Mouse (Mus musculus) myocyte (in vitro differentiated cells): Measurements from ENCODE around the gene Shprh. TPM values are rescaled to one million over a fixed set of nuclear protein-coding genes. Genes with fewer than 3 reads are reported as not detected.
"Not testable (repeated sequence)": the region's sequence is repeated elsewhere in the genome, so short reads cannot be mapped to it uniquely, and the experiment has no call there.

ENCODE experiments used
- H3K27me3 ChIP-seq: one replicate; pipeline ENCODE4 v1.6.1; 2011; ENCODE audit not compliant: control insufficient read depth, insufficient read depth, insufficient read length
- H3K36me3 ChIP-seq: one replicate; pipeline ENCODE4 v1.6.1; 2011; ENCODE audit not compliant: control insufficient read depth, insufficient read depth
- H3K4me2 ChIP-seq: one replicate; pipeline ENCODE4 v1.6.1; 2011; ENCODE audit warnings: low read depth, control low read depth
- H3K4me3 ChIP-seq: one replicate; pipeline ENCODE4 v1.5.1; 2011; ENCODE audit warnings: mild to moderate bottlenecking, control low read depth, moderate library complexity
- H3K79me2 ChIP-seq: one replicate; pipeline ENCODE4 v1.6.1; 2011; ENCODE audit not compliant: control insufficient read depth, insufficient read depth
- H3ac ChIP-seq: one replicate; pipeline ENCODE4 v1.6.1; 2011; ENCODE audit not compliant: control insufficient read depth, insufficient read length
- CEBPB ChIP-seq: IDR thresholded peaks from 2 replicates; pipeline ENCODE4 v1.6.1; 2011; ENCODE audit warnings: mild to moderate bottlenecking, moderate library complexity; ENCODE audit not compliant: poor library complexity, insufficient read depth, severe bottlenecking
- E2F4 ChIP-seq: IDR thresholded peaks from one replicate; pipeline ENCODE4 v1.6.1; 2011; ENCODE audit warnings: mild to moderate bottlenecking, control low read depth, moderate library complexity; ENCODE audit not compliant: insufficient read depth
- MAX ChIP-seq: IDR thresholded peaks from one replicate; pipeline ENCODE4 v1.6.1; 2011; ENCODE audit warnings: low read depth, mild to moderate bottlenecking, control low read depth
- MYOD1 ChIP-seq, 3 experiments: IDR thresholded peaks; one replicate each; pipeline ENCODE4 v1.6.1; 2011; ENCODE audit warnings: control low read depth in 2 of 3, low read depth in 2 of 3, mild to moderate bottlenecking in 2 of 3, moderate library complexity in 1 of 3; ENCODE audit not compliant: insufficient read length in 2 of 3, control insufficient read depth in 1 of 3
- MYOG ChIP-seq, 3 experiments: IDR thresholded peaks; one replicate each; pipeline ENCODE4 v1.6.1; 2011; ENCODE audit warnings: control low read depth in 2 of 3, low read depth in 2 of 3, mild to moderate bottlenecking in 2 of 3; ENCODE audit not compliant: insufficient read length in 2 of 3, control insufficient read depth in 1 of 3, insufficient read depth in 1 of 3
- POLR2A ChIP-seq: IDR thresholded peaks from one replicate; pipeline ENCODE4 v1.6.1; 2011; ENCODE audit warnings: low read depth, mild to moderate bottlenecking, control low read depth, moderate library complexity; ENCODE audit not compliant: insufficient read length
- POLR2AphosphoS2 ChIP-seq: IDR thresholded peaks from one replicate; pipeline ENCODE4 v1.6.1; 2011; ENCODE audit warnings: low read depth, control low read depth; ENCODE audit not compliant: insufficient read length
- REST ChIP-seq: IDR thresholded peaks from one replicate; pipeline ENCODE4 v1.6.1; 2011; ENCODE audit warnings: mild to moderate bottlenecking, control low read depth, moderate library complexity; ENCODE audit not compliant: insufficient read depth, insufficient read length
- SRF ChIP-seq: IDR thresholded peaks from one replicate; pipeline ENCODE4 v1.6.1; 2011; ENCODE audit warnings: low read depth; ENCODE audit not compliant: control insufficient read depth, insufficient read length
- TCF12 ChIP-seq: IDR thresholded peaks from one replicate; pipeline ENCODE4 v1.6.1; 2011; ENCODE audit warnings: mild to moderate bottlenecking, control low read depth; ENCODE audit not compliant: poor library complexity, insufficient read depth, severe bottlenecking
- TCF3 ChIP-seq: IDR thresholded peaks from one replicate; pipeline ENCODE4 v1.6.1; 2011; ENCODE audit warnings: low read depth, control low read depth; ENCODE audit not compliant: insufficient read length
- USF1 ChIP-seq: IDR thresholded peaks from one replicate; pipeline ENCODE4 v1.6.1; 2011; ENCODE audit warnings: low read depth, mild to moderate bottlenecking, control low read depth, moderate library complexity
- polyA plus RNA-seq: library from polyadenylated mRNA; unstranded; fragments of >200 nt; fragmentation: generic; extraction: Trizol; gene quantifications from one replicate; pipeline ENCODE4 v1.2.1, GENCODE M21; 2012; ENCODE audit warnings: missing spikeins

The Shprh gene
- polyA plus RNA-seq, 1 experiment: 2.1 TPM

DNA sequence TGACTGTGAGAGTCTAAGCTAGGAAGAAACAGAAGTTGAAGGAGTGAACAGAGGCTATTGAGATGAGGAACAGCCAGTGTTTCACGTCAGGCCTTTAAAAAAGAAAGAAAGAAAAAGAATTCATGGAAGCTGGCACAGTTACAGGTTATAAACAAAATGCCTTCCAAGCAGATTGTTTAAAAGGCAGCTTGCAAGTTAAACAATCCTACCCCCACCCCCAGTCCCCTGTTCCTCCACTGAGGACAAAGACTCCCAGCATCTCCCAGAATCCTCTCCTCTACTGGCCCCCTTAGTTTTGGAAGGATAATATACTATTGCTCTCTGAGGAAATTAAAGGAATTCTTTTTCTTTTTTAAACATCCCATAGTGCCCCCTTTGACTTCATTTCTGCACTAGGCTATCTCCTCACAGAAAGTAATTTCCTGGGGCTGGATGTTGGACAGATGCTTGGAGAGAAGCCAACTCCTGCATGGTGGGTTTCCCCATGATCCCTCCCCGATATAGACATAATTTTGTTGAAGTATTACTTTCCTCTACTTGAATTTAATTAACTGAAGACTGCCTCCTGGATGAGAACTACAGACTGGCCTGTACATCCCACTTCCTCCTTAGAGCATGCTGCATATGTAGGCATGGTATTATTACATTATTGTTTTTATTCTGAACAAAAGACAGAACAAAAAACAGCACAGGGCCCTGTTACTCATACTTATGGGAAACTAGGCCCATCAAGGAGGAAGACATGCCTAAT, 101.2 kb downstream of the Shprh start:
- no peak overlapping the region for H3ac ChIP-seq
- no peaks in the 10 kb centered on the region for H3K36me3 ChIP-seq
- no peak overlapping the region for H3K4me2 ChIP-seq
- TF ChIP-seq MYOG (IDR thresholded peaks at IDR 0.05; ENCODE audit: control insufficient read depth in 1 of 3, insufficient read depth in 1 of 3, insufficient read length in 2 of 3, low read depth in 2 of 3) (no peak), USF1 (no peak), CEBPB (no peak)
- no peaks in the 10 kb centered on the region for H3K79me2 ChIP-seq
- H3K27me3 ChIP-seq: no peaks in the 10 kb centered on the region
- no peak overlapping the region for H3K4me3 ChIP-seq

DNA sequence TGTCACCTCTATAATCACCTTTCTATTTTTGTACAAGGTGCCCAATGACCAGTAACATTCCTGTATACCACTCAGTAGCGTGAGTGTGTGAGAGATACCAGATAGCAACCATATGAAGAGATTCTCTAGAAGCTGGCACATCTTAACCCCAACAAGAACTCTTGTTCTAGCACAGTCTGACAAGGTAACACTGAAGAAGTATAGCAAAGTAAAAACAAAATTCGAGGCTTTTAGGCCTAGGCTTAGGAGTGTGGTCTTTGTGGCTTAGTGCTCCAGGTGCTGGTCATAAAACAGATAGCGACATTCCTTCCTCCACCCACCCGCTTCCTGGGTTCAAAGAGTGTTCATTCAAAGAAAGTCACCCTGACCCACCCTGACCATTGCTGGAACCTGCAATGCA, 104.4 kb downstream of the Shprh start:
- not testable (repeated sequence) for H3K4me2 ChIP-seq, H3K36me3 ChIP-seq, H3K4me3 ChIP-seq, H3K79me2 ChIP-seq, H3K27me3 ChIP-seq, H3ac ChIP-seq

DNA sequence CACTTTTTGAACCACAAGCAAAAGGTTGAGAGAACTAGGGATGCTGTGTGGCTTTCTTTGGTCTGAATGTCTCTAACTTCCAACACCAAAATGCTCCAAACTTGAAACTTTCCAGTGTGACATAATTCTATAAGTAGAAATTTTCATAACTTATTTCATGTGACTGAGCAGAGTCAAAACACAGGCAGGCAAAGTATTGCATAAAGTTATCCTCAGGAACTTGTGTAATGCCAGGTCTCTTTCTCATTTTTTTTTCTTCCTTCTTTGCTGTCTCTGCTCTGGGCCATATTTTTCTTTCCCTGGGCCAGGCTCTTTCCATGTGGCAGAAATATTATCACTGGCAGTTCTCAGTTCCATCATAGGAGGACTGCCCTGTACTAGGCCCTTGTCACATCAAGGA, 110.9 kb downstream of the Shprh start:
- Histone ChIP-seq H3K36me3 (no peaks in the 10 kb centered on the region), H3K4me2 (no peak overlapping the region), H3ac (no peak overlapping the region), H3K27me3 (no peaks in the 10 kb centered on the region), H3K79me2 (no peaks in the 10 kb centered on the region), H3K4me3 (no peak overlapping the region)
- TF ChIP-seq MYOG (IDR thresholded peaks at IDR 0.05; ENCODE audit: control insufficient read depth in 1 of 3, insufficient read depth in 1 of 3, insufficient read length in 2 of 3, low read depth in 2 of 3) (no peak), POLR2AphosphoS2 (no peak), TCF12 (no peak), CEBPB (no peak), MYOD1 (IDR thresholded peaks at IDR 0.05; ENCODE audit: control insufficient read depth in 1 of 3, insufficient read length in 2 of 3, low read depth in 2 of 3) (no peak), POLR2A (no peak), E2F4 (no peak), SRF (no peak), MAX (no peak), TCF3 (no peak), REST (no peak), USF1 (no peak)

DNA sequence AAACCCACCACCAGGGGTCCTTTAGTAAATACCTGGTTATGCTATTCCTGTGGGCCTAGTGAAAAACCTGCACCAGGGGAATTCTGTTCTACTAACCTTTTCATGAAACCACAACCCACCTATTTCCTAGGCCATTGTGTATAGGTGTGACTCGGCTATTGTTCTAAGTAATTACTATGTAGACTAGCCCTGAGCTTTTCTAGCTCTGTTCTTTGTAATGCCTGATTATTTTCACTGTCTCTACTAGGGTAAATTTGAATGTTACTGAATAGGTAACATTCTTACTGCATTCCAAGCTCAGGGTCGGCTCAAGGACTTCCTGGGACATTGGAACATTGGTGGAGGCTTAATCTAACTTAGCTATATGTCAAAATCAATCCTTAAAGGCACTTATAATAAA, 113.1 kb downstream of the Shprh start:
- H3K79me2 ChIP-seq: not testable (repeated sequence)

GRCm38 (mm10) chr10:11263795-11264194, 114.6 kb downstream of the Shprh start:
- H3K27me3 ChIP-seq, H3ac ChIP-seq, H3K4me3 ChIP-seq, H3K79me2 ChIP-seq, H3K36me3 ChIP-seq, H3K4me2 ChIP-seq: not testable (repeated sequence)

More for the DNA sequence above, 113.1 kb downstream of the Shprh start:
- not testable (repeated sequence) for H3ac ChIP-seq, H3K4me3 ChIP-seq, H3K36me3 ChIP-seq, H3K27me3 ChIP-seq, H3K4me2 ChIP-seq

Other genes with a start within 250 kb of the Shprh start
- gene Grm1, start 67.1 kb upstream of the Shprh start, polyA plus RNA-seq: 0.01 TPM
- 4.9 TPM for gene Fbxo30, start 131.9 kb downstream of the Shprh start, polyA plus RNA-seq
- 1.0 TPM for gene Epm2a, start 194.0 kb downstream of the Shprh start, polyA plus RNA-seq